Mouse (Mus musculus) embryonic facial prominence, embryonic 10.5 days (tissue): ENCODE data around the gene 3110001I22Rik. TPM values are rescaled to one million over a fixed set of nuclear protein-coding genes. Genes with fewer than 3 reads are reported as not detected.
A peak's percentile ranks its signal among the peaks of the same experiment; 100 is the strongest.
"Not testable (repeated sequence)": the region's sequence is repeated elsewhere in the genome, so short reads cannot be mapped to it uniquely, and the experiment has no call there.

ENCODE experiments used
- DNase-seq: peaks from one replicate; pipeline ENCODE4 v3.0.0-alpha.2; 2017; ENCODE audit warnings: low spot score
- H3K27ac ChIP-seq: fragments of 300-500 bp; sonication (generic); replicated peaks from 2 replicates; pipeline ENCODE4 v1.5.1; 2016; ENCODE audit warnings: mild to moderate bottlenecking
- H3K27me3 ChIP-seq: fragments of 300-500 bp; sonication (generic); replicated peaks from 2 replicates; pipeline ENCODE4 v1.6.1; 2016; ENCODE audit warnings: low read depth, mild to moderate bottlenecking; ENCODE audit not compliant: poor library complexity, severe bottlenecking
- H3K36me3 ChIP-seq: fragments of 300-500 bp; sonication (generic); replicated peaks from 2 replicates; pipeline ENCODE4 v1.6.1; 2016; ENCODE audit warnings: mild to moderate bottlenecking, moderate library complexity
- H3K4me1 ChIP-seq: fragments of 300-500 bp; sonication (generic); 2 replicates; pipeline ENCODE4 v1.6.1; 2016
- H3K4me3 ChIP-seq: fragments of 300-500 bp; sonication (generic); 2 replicates; pipeline ENCODE4 v1.5.1; 2016; ENCODE audit warnings: mild to moderate bottlenecking, moderate library complexity
- H3K9me3 ChIP-seq: fragments of 300-500 bp; sonication (generic); 2 replicates; pipeline ENCODE4 v1.6.1; 2016; ENCODE audit warnings: mild to moderate bottlenecking
- whole genome bisulfite sequencing: fragments of 180-500 bp; shearing (Covaris S2); methylation state at CpG from one replicate; pipeline ENCODE4 v1.1.7; 2016; 5-methylcytosine and 5-hydroxymethylcytosine counted together
- polyA plus RNA-seq: library from polyadenylated mRNA; unstranded; fragments of >200 nt; fragmentation: Nextera tagmentation; extraction: Ambion mirVana; gene quantifications from 2 replicates; pipeline ENCODE4 v1.2.1, GENCODE M21; 2016

Gene 3110001I22Rik
- polyA plus RNA-seq = 7.5 and 9.7 TPM in 2 replicates

- no peaks in the 10 kb centered on the region for H3K9me3 ChIP-seq
- peaks cover 8% of the 10 kb centered on the region for H3K36me3 ChIP-seq
- peak within 1 kb of the TSS; percentile 89 for H3K27ac ChIP-seq
- peaks cover 18% of the 10 kb centered on the region for H3K4me1 ChIP-seq
- H3K4me3 ChIP-seq = peak within 1 kb of the TSS; percentile 92
- under 1% methylated on average over 54 of the region's 54 CpGs for WGBS
- H3K27me3 ChIP-seq = no peaks in the 10 kb centered on the region
- DNase-seq = peak; percentile 94
These were observed at the start of gene 3110001I22Rik, which contains the start of gene Bfar for GRCm38 (mm10) chr16:13671685-13672385. 3110001I22Rik (plus strand) TSS chr16:13671929. Bfar (plus strand) TSS chr16:13671858.

GRCm38 (mm10) chr16:13628345-13628744 is 43.4 kb upstream of the 3110001I22Rik start:
- Histone ChIP-seq H3K36me3 (peaks cover 83% of the 10 kb centered on the region), H3K4me3 (no peak overlapping the region), H3K27ac (no peak overlapping the region), H3K9me3 (no peaks in the 10 kb centered on the region), H3K4me1 (no peaks in the 10 kb centered on the region), H3K27me3 (no peaks in the 10 kb centered on the region)
- DNase-seq = no peak
- WGBS = 54% methylated on average over 5 of the region's 5 CpGs

GRCm38 (mm10) chr16:13638198-13638597 is 33.5 kb upstream of the 3110001I22Rik start:
- H3K4me3 ChIP-seq, H3K9me3 ChIP-seq, H3K4me1 ChIP-seq, H3K27me3 ChIP-seq, DNase-seq, H3K27ac ChIP-seq: not testable (repeated sequence)
- WGBS = 47% methylated on average over 2 of the region's 2 CpGs
- H3K36me3 ChIP-seq = peaks cover 59% of the 10 kb centered on the region

- no peak overlapping the region for H3K4me3 ChIP-seq
- no peaks in the 10 kb centered on the region for H3K27me3 ChIP-seq
- H3K27ac ChIP-seq = no peak overlapping the region
- no peak for DNase-seq
- no peaks in the 10 kb centered on the region for H3K4me1 ChIP-seq
- H3K36me3 ChIP-seq = peaks cover 59% of the 10 kb centered on the region
- WGBS = 84% methylated on average over 5 of the region's 5 CpGs
- no peaks in the 10 kb centered on the region for H3K9me3 ChIP-seq
These were observed 32.2 kb upstream of the 3110001I22Rik start for GRCm38 (mm10) chr16:13639508-13639907.

GRCm38 (mm10) chr16:13640064-13640463 is 31.7 kb upstream of the 3110001I22Rik start:
- Histone ChIP-seq H3K27ac (no peak overlapping the region), H3K27me3 (no peaks in the 10 kb centered on the region), H3K4me3 (no peak overlapping the region), H3K36me3 (peaks cover 59% of the 10 kb centered on the region), H3K9me3 (no peaks in the 10 kb centered on the region), H3K4me1 (no peaks in the 10 kb centered on the region)
- peak; percentile 12 for DNase-seq
- 76% methylated on average over 7 of the region's 7 CpGs for WGBS

GRCm38 (mm10) chr16:13644474-13644873 is 27.3 kb upstream of the 3110001I22Rik start:
- H3K4me3 ChIP-seq = no peak overlapping the region
- no peak for DNase-seq
- no peaks in the 10 kb centered on the region for H3K4me1 ChIP-seq
- 87% methylated on average over 3 of the region's 3 CpGs for WGBS
- H3K36me3 ChIP-seq = peaks cover 61% of the 10 kb centered on the region
- H3K27me3 ChIP-seq = no peaks in the 10 kb centered on the region
- no peaks in the 10 kb centered on the region for H3K9me3 ChIP-seq
- no peak overlapping the region for H3K27ac ChIP-seq

GRCm38 (mm10) chr16:13645930-13646329 is 25.8 kb upstream of the 3110001I22Rik start:
- no peaks in the 10 kb centered on the region for H3K9me3 ChIP-seq
- H3K27ac ChIP-seq = no peak overlapping the region
- no peaks in the 10 kb centered on the region for H3K4me1 ChIP-seq
- no peaks in the 10 kb centered on the region for H3K27me3 ChIP-seq
- no peak overlapping the region for H3K4me3 ChIP-seq
- peaks cover 66% of the 10 kb centered on the region for H3K36me3 ChIP-seq
- WGBS = 90% methylated on average over 4 of the region's 4 CpGs
- no peak for DNase-seq

- DNase-seq = no peak
- Histone ChIP-seq H3K27me3 (no peaks in the 10 kb centered on the region), H3K36me3 (peaks cover 81% of the 10 kb centered on the region), H3K4me1 (no peaks in the 10 kb centered on the region), H3K9me3 (no peaks in the 10 kb centered on the region), H3K27ac (no peak overlapping the region), H3K4me3 (no peak overlapping the region)
- WGBS = 90% methylated on average over 3 of the region's 3 CpGs
These were observed 12.8 kb upstream of the 3110001I22Rik start for GRCm38 (mm10) chr16:13658886-13659285.

GRCm38 (mm10) chr16:13660736-13661135 is 11.0 kb upstream of the 3110001I22Rik start:
- no peaks in the 10 kb centered on the region for H3K4me1 ChIP-seq
- no peak overlapping the region for H3K4me3 ChIP-seq
- no peak for DNase-seq
- peaks cover 77% of the 10 kb centered on the region for H3K36me3 ChIP-seq
- H3K9me3 ChIP-seq = no peaks in the 10 kb centered on the region
- H3K27ac ChIP-seq = no peak overlapping the region
- 93% methylated on average over 9 of the region's 9 CpGs for WGBS
- H3K27me3 ChIP-seq = no peaks in the 10 kb centered on the region

- Histone ChIP-seq H3K36me3 (peaks cover 24% of the 10 kb centered on the region), H3K4me3 (peak within 1 kb of the TSS; percentile 85), H3K27me3 (no peaks in the 10 kb centered on the region), H3K4me1 (peaks cover 15% of the 10 kb centered on the region), H3K9me3 (no peaks in the 10 kb centered on the region), H3K27ac (peak within 1 kb of the TSS; percentile 90)
- peak; percentile 93 for DNase-seq
- WGBS = under 1% methylated on average over 35 of the region's 35 CpGs
These were observed 3.8 kb upstream of the 3110001I22Rik start, which contains the start of gene Parn for GRCm38 (mm10) chr16:13667878-13668343. Parn (minus strand) TSS chr16:13668170.

- WGBS = 80% methylated on average over 10 of the region's 10 CpGs
- Histone ChIP-seq H3K36me3 (peaks cover 18% of the 10 kb centered on the region), H3K27me3 (no peaks in the 10 kb centered on the region), H3K9me3 (no peaks in the 10 kb centered on the region), H3K27ac (peak overlapping the region; percentile 90), H3K4me3 (peak overlapping the region; percentile 85), H3K4me1 (peaks cover 20% of the 10 kb centered on the region)
- no peak for DNase-seq
These were observed 3.2 kb upstream of the 3110001I22Rik start for GRCm38 (mm10) chr16:13668402-13669108.

GRCm38 (mm10) chr16:13669282-13669681 is 2.4 kb upstream of the 3110001I22Rik start:
- peaks cover 20% of the 10 kb centered on the region for H3K4me1 ChIP-seq
- H3K36me3 ChIP-seq = peaks cover 15% of the 10 kb centered on the region
- WGBS = 95% methylated on average over 1 of the region's 1 CpGs
- H3K27ac ChIP-seq = no peak overlapping the region
- no peaks in the 10 kb centered on the region for H3K27me3 ChIP-seq
- no peak overlapping the region for H3K4me3 ChIP-seq
- H3K9me3 ChIP-seq = no peaks in the 10 kb centered on the region
- no peak for DNase-seq
